Mouse (Mus musculus) MEL (cell line): ENCODE measurements around the gene Smpd3.

Experiments
- CTCF ChIP-seq, 3 experiments: IDR thresholded peaks in 2 of 3; conservative IDR thresholded peaks in 1 of 3; 2 replicates each; pipeline ENCODE4 v1.5.1; 2011 to 2012; ENCODE audit warnings: low read length in 3 of 3, low read depth in 2 of 3, mild to moderate bottlenecking in 2 of 3, improper control_type of control experiment in 1 of 3, inconsistent platforms in 1 of 3, mixed read lengths in 1 of 3, moderate library complexity in 1 of 3; ENCODE audit not compliant: control insufficient read depth in 1 of 3, insufficient read depth in 1 of 3, poor library complexity in 1 of 3, severe bottlenecking in 1 of 3
- MYB ChIP-seq: IDR thresholded peaks from 2 replicates; pipeline ENCODE4 v1.6.1; 2011; ENCODE audit warnings: mild to moderate bottlenecking, low read depth, low read length, improper control_type of control experiment
- POLR2A ChIP-seq, 2 experiments: IDR thresholded peaks; 2 replicates each; pipeline ENCODE4 v1.6.1; 2011 to 2012; ENCODE audit warnings: low read length in 2 of 2, mild to moderate bottlenecking in 2 of 2, control low read depth in 1 of 2, improper control_type of control experiment in 1 of 2, low read depth in 1 of 2, moderate library complexity in 1 of 2; ENCODE audit not compliant: control insufficient read depth in 1 of 2, insufficient read depth in 1 of 2, poor library complexity in 1 of 2
- SIN3A ChIP-seq: IDR thresholded peaks from 2 replicates; pipeline ENCODE4 v1.6.1; 2012; ENCODE audit warnings: low read length, improper control_type of control experiment, inconsistent platforms

GRCm38 (mm10) chr8:106307586-106307985 lies 30.2 kb downstream of the Smpd3 start:
- TF ChIP-seq SIN3A (no peak), CTCF (IDR thresholded peaks at IDR 0.05 in 2 of 3, conservative IDR thresholded peaks at IDR 0.05 in 1 of 3; ENCODE audit: control insufficient read depth in 1 of 3, insufficient read depth in 1 of 3, low read depth in 2 of 3, low read length in 3 of 3, poor library complexity in 1 of 3, severe bottlenecking in 1 of 3) (no peak), POLR2A (IDR thresholded peaks at IDR 0.05; ENCODE audit: control insufficient read depth in 1 of 2, insufficient read depth in 1 of 2, low read depth in 1 of 2, low read length in 2 of 2, poor library complexity in 1 of 2) (no peak), MYB (no peak)
